Mouse (Mus musculus) liver, embryonic 16.5 days (tissue): ENCODE measurements around the gene Htra3. TPM values are rescaled to one million over a fixed set of nuclear protein-coding genes. Genes with fewer than 3 reads are reported as not detected.

Experiments used
- ATAC-seq: fragments of 200-750 bp; cut with Nextera tagmentation; 2 replicates; pipeline ENCODE4 v1.8.0; 2017; ENCODE audit warnings: low read depth, mild to moderate bottlenecking, moderate number of reproducible peaks, moderate library complexity
- H3K27ac ChIP-seq: fragments of 300-500 bp; sonication (generic); 2 replicates; pipeline ENCODE4 v1.5.1; 2014; ENCODE audit warnings: mild to moderate bottlenecking, low read length
- H3K27me3 ChIP-seq: fragments of 300-500 bp; sonication (generic); 2 replicates; pipeline ENCODE4 v1.6.1; 2014; ENCODE audit warnings: low read depth, low read length, mixed read lengths; ENCODE audit not compliant: control insufficient read depth, insufficient read depth
- H3K36me3 ChIP-seq: fragments of 300-500 bp; sonication (generic); 2 replicates; pipeline ENCODE4 v1.6.1; 2014; ENCODE audit warnings: mild to moderate bottlenecking; ENCODE audit not compliant: control insufficient read depth, insufficient read depth
- H3K4me1 ChIP-seq: fragments of 300-500 bp; sonication (generic); 2 replicates; pipeline ENCODE4 v1.6.1; 2014; ENCODE audit warnings: low read depth, low read length, mixed read lengths; ENCODE audit not compliant: control insufficient read depth
- H3K4me2 ChIP-seq: fragments of 300-500 bp; sonication (generic); 2 replicates; pipeline ENCODE4 v1.6.1; 2014; ENCODE audit warnings: low read depth, low read length, mixed read lengths
- H3K4me3 ChIP-seq: fragments of 300-500 bp; sonication (generic); 2 replicates; pipeline ENCODE4 v1.5.1; 2014; ENCODE audit warnings: low read depth, mild to moderate bottlenecking, low read length
- H3K9ac ChIP-seq: fragments of 300-500 bp; sonication (generic); 2 replicates; pipeline ENCODE4 v1.6.1; 2014; ENCODE audit warnings: low read depth, low read length
- H3K9me3 ChIP-seq: fragments of 300-500 bp; sonication (generic); replicated peaks from 2 replicates; pipeline ENCODE4 v1.6.1; 2016; ENCODE audit warnings: low read length; ENCODE audit not compliant: control insufficient read depth
- WGBS: fragments of 180-500 bp; shearing (Covaris S2); extraction: QIAGEN DNeasy Blood & Tissue Kit; methylation state at CpG from one replicate; pipeline ENCODE4 v1.1.7; 2014; ENCODE audit not compliant: insufficient replicate concordance; 5-methylcytosine and 5-hydroxymethylcytosine counted together
- polyA plus RNA-seq: library from polyadenylated mRNA; unstranded; fragments of >200 nt; fragmentation: Nextera tagmentation; extraction: Ambion mirVana; gene quantifications from 2 replicates; pipeline ENCODE4 v1.2.1, GENCODE M21; 2015

The Htra3 gene
- polyA plus RNA-seq, 1 experiment from 2014 or later, result 2.9 TPM

DNA sequence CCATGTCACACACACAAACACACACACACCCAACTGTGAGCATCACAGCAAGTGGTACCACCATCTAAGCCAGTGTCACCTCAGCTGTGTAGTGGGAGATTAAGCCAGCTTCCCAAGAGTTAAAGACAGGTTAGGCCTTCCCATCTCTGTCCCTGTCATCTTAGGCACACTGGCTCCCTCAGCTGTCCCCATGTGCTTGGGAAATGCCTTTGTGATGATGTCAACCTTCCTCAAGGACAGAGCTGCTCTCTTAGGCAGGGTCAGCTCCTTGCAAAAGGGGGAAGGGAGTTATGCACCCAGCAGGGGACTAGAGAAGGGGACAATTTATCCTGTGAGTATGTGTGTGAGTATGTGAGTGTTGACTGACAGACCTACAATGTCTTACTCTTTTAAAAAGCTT is 9.8 kb upstream of the Htra3 start:
- Histone ChIP-seq H3K27me3 (no peaks in the 10 kb centered on the region), H3K4me3 (no peak overlapping the region), H3K36me3 (no peaks in the 10 kb centered on the region), H3K9me3 (no peaks in the 10 kb centered on the region), H3K9ac (no peak overlapping the region), H3K4me2 (no peak overlapping the region), H3K4me1 (no peaks in the 10 kb centered on the region), H3K27ac (no peak overlapping the region)
- no peak for ATAC-seq

DNA sequence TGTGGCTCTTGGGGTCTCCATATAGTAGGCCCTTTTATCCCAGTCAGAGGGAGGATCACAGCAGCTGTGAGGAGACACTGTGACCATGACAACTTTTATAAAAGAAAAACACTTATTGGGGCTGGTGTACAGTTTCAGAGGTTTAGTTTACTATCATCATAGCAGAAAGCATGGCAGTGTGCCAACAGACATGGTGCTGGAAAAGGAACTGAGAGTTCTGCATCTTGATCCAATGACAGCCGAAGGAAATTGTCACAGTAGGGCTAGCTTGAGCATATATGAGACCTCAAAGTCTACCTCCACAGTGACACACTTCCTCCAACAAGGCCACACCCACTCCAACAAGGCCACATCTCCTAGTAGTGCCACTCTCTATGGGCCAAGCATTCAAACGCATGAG is 9.3 kb upstream of the Htra3 start:
- no peak for ATAC-seq
- H3K9me3 ChIP-seq, result no peaks in the 10 kb centered on the region
- H3K36me3 ChIP-seq, result no peaks in the 10 kb centered on the region
- no peak overlapping the region for H3K4me2 ChIP-seq
- WGBS, result 73% methylated on average over 2 of the region's 2 CpGs
- no peak overlapping the region for H3K27ac ChIP-seq
- H3K27me3 ChIP-seq, result no peaks in the 10 kb centered on the region
- no peak overlapping the region for H3K9ac ChIP-seq
- no peaks in the 10 kb centered on the region for H3K4me1 ChIP-seq
- no peak overlapping the region for H3K4me3 ChIP-seq

DNA sequence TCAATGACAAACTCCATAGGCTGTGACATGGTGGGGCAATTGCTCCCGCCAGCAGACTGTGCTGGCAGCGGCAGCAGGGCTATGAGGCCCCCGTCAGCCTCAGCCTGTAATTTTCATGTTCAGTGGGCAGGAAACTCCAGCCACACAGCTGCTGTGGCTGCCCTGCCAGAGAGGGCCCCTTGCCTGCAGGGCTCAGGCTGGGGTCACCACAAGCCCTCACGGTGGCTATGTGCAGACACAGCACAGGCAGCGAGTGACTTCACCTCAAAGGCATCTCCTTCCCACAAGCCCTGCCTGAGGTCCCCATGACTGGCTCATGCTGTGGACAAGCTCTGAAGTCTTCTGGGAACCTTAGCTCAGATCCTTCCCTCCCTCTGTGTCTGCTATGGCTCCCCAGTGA is 7.5 kb upstream of the Htra3 start:
- ATAC-seq, result no peak
- 36% methylated on average over 5 of the region's 5 CpGs for WGBS
- no peak overlapping the region for H3K4me2 ChIP-seq
- H3K27me3 ChIP-seq, result no peaks in the 10 kb centered on the region
- H3K27ac ChIP-seq, result no peak overlapping the region
- H3K4me1 ChIP-seq, result no peaks in the 10 kb centered on the region
- H3K36me3 ChIP-seq, result no peaks in the 10 kb centered on the region
- H3K4me3 ChIP-seq, result no peak overlapping the region
- no peaks in the 10 kb centered on the region for H3K9me3 ChIP-seq
- H3K9ac ChIP-seq, result no peak overlapping the region

DNA sequence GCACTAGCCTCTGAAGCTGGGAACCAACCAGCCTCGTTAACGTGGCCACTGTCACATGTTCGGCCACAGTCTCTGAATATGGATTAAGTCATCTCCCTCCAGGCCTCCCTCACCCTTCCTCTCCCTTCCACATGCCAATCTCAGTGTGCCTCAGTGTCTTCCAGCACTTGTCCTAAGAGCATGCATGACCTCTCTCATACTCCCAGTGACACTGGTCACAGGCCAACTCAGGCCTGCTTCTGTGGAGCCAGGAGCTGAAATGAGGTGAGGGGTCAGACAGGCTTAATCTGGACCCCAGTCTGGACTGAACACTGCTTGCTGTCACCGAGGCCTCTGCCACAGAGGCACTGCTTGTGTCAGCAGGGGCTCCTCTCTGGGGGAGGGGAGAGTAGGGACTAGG is 6.8 kb upstream of the Htra3 start:
- Histone ChIP-seq H3K4me3 (no peak overlapping the region), H3K27me3 (no peaks in the 10 kb centered on the region), H3K36me3 (no peaks in the 10 kb centered on the region), H3K27ac (no peak overlapping the region), H3K4me1 (no peaks in the 10 kb centered on the region), H3K9me3 (no peaks in the 10 kb centered on the region), H3K9ac (no peak overlapping the region), H3K4me2 (no peak overlapping the region)
- WGBS, result 66% methylated on average over 4 of the region's 4 CpGs
- ATAC-seq, result no peak

DNA sequence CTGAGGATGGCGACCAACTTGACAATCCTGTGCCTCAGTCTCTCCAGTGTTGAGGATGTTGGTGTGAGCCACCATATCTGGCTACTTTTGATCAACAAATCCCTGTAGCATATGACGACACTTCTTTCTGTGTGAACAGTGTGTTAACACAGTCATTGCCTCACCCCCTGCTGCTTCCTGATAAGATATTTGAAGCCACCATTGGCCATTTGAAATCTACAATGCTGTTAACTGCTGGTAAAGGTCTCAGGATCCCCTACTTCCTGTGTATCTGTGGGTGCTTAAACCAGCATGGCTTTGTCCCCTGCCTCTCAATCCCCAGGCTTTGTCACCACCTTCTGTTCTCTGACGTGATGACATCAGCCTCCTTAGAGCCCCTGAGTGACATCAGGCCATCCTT is 5.5 kb upstream of the Htra3 start:
- H3K4me1 ChIP-seq, result no peaks in the 10 kb centered on the region
- no peak overlapping the region for H3K4me2 ChIP-seq
- H3K36me3 ChIP-seq, result no peaks in the 10 kb centered on the region
- no peak overlapping the region for H3K9ac ChIP-seq
- no peak for ATAC-seq
- H3K4me3 ChIP-seq, result no peak overlapping the region
- no peaks in the 10 kb centered on the region for H3K9me3 ChIP-seq
- no peak overlapping the region for H3K27ac ChIP-seq
- WGBS, result 12% methylated on average over 3 of the region's 3 CpGs
- peaks cover 5% of the 10 kb centered on the region; the same call in 1 of the 2 replicates for H3K27me3 ChIP-seq

DNA sequence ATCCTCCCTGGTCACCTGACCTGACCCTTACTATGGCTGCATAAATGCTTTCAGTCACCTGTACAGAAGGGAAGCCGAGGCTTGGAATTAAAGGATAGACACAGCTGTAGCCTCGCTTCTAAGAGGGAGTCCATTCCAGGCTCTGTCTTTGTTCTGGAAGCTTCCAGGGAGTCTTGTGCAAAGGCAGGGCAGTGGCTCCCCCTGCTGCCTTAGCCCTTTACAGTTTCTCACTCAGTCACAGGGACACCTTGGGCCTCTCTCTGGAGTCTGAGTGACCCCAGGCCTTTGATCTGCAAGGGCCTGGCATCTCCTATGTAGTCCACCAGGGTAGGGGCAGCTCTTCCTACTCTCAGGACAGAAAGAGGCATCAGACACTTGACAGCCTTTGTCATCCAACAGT is 1.4 kb upstream of the Htra3 start:
- Histone ChIP-seq H3K9me3 (no peaks in the 10 kb centered on the region), H3K27ac (no peak overlapping the region), H3K9ac (no peak overlapping the region), H3K27me3 (peaks cover 33% of the 10 kb centered on the region), H3K4me1 (no peaks in the 10 kb centered on the region), H3K4me2 (no peak overlapping the region), H3K4me3 (no peak overlapping the region), H3K36me3 (no peaks in the 10 kb centered on the region)
- WGBS, result 29% methylated on average over 2 of the region's 2 CpGs
- ATAC-seq, result no peak

DNA sequence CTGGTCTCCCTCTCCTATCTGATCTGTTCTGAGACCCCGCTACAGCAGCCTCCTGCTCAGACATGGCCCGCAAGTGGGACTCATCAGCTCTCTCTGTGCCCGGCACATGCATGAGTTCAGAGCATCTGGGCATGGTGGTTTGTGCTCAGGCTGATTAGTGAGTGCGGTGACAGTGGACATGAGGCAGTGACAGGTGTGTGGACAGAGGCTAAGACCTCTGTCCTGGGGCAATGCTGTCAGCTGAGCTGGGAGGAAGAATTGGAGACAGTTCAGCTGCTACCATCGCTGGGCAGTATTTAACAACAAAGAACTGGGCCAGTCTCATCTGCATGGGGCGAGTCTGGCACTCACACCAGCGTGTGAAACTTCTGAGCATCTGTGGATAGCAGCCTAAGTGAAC is 2.6 kb downstream of the Htra3 start:
- ATAC-seq, result no peak
- Histone ChIP-seq H3K4me2 (no peak overlapping the region), H3K36me3 (no peaks in the 10 kb centered on the region), H3K9ac (no peak overlapping the region), H3K9me3 (no peaks in the 10 kb centered on the region), H3K27ac (no peak overlapping the region), H3K4me3 (no peak overlapping the region), H3K4me1 (no peaks in the 10 kb centered on the region), H3K27me3 (peaks cover 33% of the 10 kb centered on the region)
- 65% methylated on average over 7 of the region's 7 CpGs for WGBS

DNA sequence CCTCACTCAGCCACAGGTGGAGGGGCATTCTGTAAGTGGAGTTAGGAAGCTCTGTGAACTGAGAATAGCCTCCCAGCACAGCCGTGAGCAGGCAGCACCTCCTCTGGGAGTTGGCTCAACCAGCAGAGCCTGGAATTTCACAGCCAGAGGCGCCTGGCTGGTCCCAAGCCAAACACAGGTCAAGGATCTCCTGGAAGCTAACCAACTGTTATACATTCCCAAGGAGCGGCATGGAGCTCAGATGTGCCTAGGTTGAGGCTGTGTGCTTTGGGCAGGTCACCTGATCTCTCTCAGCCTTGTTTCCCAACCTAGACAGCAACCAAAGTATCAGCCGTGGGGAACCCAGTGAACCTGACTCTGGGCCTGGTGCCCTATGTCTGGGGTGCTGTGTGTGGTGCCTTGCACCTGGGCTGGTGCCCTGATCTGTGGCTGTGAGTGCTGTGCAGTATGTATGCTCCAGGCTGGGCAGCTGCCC is 5.5 kb downstream of the Htra3 start:
- no peak overlapping the region for H3K4me2 ChIP-seq
- H3K4me3 ChIP-seq, result no peak overlapping the region
- no peaks in the 10 kb centered on the region for H3K4me1 ChIP-seq
- WGBS, result 41% methylated on average over 4 of the region's 4 CpGs
- ATAC-seq, result no peak
- peaks cover 18% of the 10 kb centered on the region for H3K27me3 ChIP-seq
- H3K36me3 ChIP-seq, result no peaks in the 10 kb centered on the region
- no peak overlapping the region for H3K27ac ChIP-seq
- H3K9ac ChIP-seq, result no peak overlapping the region
- H3K9me3 ChIP-seq, result no peaks in the 10 kb centered on the region

DNA sequence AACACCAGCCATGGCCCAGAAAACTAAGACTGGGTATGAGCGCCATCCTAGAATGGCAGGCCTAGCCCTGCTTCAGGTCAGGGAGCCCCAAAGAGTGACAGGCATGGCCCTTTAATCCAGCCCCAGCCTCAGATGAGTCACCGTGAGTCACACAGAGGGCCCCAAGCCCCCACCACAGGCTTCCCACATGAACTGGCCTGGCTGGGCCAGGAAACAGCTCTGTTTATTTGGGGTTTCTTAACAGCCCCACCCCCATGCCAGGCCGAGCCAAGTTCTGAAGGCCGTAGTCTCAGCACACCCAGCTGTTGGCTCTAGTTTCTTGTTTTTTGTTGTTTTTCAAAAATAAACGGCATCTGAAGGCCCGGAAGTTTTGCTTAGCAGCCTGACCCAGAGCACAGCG is 6.5 kb downstream of the Htra3 start:
- ATAC-seq, result no peak
- peaks cover 9% of the 10 kb centered on the region for H3K27me3 ChIP-seq
- H3K27ac ChIP-seq, result no peak overlapping the region; the same call in 1 of the 2 replicates
- H3K4me2 ChIP-seq, result no peak overlapping the region
- WGBS, result 31% methylated on average over 7 of the region's 7 CpGs
- H3K9ac ChIP-seq, result no peak overlapping the region
- no peak overlapping the region for H3K4me3 ChIP-seq
- no peaks in the 10 kb centered on the region for H3K36me3 ChIP-seq
- H3K4me1 ChIP-seq, result no peaks in the 10 kb centered on the region
- no peaks in the 10 kb centered on the region for H3K9me3 ChIP-seq

DNA sequence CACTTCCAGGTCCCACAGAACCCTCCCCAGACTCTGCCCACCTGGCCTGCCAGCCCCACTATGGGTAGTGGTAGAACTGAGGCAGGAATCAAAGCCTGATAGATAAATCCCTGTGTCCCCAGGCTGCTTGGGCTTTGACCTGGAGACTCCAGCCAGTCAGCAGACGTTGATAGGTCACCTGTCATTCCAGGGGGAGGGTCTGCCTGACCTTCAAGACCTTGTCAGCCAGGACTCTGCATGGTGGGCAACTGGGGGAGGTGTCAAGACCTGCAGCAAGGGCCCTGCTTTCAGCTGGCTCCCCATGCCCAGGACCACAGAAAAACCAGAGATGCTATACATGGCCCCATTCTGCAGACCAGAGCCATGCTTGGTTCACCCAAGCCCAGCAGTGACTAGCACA is 7.0 kb downstream of the Htra3 start:
- no peak overlapping the region for H3K9ac ChIP-seq
- 33% methylated on average over 1 of the region's 1 CpGs for WGBS
- H3K4me3 ChIP-seq, result no peak overlapping the region
- no peak for ATAC-seq
- H3K36me3 ChIP-seq, result no peaks in the 10 kb centered on the region
- H3K27ac ChIP-seq, result no peak overlapping the region; the same call in 1 of the 2 replicates
- no peaks in the 10 kb centered on the region for H3K4me1 ChIP-seq
- H3K4me2 ChIP-seq, result no peak overlapping the region
- peaks cover 4% of the 10 kb centered on the region for H3K27me3 ChIP-seq
- H3K9me3 ChIP-seq, result no peaks in the 10 kb centered on the region
